Mouse (Mus musculus): ENCODE measurements around the gene Bmp8a.
A peak's percentile ranks its signal among the peaks of the same experiment; 100 is the strongest.
"Not testable (repeated sequence)": the region's sequence is repeated elsewhere in the genome, so short reads cannot be mapped to it uniquely, and the experiment has no call there.

Gene Bmp8a

DNA sequence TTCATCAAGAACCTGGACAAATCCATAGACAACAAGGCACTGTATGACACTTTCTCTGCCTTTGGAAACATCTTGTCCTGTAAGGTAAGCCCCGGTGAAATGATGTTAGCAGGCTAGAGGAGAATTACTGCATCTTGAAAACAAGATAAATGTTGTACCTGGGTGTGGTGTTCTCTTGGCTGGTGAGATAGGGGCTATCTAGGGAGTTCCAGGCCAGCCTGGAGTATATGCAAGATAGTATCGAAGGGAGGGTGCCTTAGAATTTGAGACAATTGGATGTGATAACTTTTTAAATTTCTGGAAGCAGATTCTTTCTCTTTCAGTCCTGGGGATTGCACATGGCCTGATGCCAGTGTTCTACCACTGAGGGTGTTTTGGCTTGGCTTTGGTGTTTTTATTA lies 56.3 kb downstream of the Bmp8a start:
- no peak for DNase-seq (ENCODE audit: low read depth, low spot score)

DNA sequence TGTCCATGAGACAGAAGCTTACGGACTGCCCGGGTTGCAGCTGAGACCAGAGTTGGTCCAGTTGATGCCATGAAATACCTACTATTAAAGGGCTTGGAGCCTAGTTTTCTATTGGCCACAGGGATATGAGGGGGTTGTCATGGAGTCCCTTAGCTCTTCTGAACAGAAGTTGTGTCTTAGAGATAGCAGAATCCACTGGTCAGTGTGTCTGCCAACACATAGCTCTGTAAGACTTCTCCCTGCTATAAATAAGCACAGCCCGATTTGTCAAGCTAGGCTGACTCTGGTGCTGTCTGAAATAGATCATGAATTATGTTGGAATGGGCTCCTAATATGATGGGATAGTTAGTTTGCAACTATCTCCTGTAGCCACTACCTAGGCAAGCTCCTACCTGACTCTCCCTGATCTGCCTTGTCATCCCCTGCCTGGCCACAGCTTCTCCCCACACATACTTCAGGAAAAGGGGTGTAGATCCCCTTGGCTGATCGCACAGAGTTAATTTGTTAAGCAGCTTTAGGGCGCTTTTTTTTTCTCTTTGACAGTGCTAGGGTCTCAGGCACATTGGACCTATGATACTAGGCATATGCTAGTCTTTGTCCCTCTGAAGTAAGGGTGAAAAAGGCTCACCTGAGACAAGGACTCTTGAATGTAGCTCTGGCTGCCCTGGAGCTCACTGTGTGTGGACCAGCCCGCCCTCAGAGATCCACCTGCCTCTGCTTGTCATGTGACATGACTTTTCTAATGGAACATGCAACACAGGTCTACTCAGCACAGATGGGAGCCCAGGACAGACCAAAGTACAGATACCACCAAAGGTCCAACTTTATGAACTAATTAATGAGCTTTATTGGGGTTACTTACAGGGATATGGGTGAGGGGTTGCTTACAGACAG lies 58.1 kb downstream of the Bmp8a start:
- no peak for DNase-seq (ENCODE audit: low read depth, low spot score)

- DNase-seq (ENCODE audit: low read depth, low spot score) = peak; percentile 50
Observed at GRCm38 (mm10) chr4:123283675-123284064, 59.4 kb downstream of the Bmp8a start.

GRCm38 (mm10) chr4:123282915-123283674 lies 60.0 kb downstream of the Bmp8a start:
- DNase-seq (ENCODE audit: low read depth, low spot score) = not testable (repeated sequence)

DNA sequence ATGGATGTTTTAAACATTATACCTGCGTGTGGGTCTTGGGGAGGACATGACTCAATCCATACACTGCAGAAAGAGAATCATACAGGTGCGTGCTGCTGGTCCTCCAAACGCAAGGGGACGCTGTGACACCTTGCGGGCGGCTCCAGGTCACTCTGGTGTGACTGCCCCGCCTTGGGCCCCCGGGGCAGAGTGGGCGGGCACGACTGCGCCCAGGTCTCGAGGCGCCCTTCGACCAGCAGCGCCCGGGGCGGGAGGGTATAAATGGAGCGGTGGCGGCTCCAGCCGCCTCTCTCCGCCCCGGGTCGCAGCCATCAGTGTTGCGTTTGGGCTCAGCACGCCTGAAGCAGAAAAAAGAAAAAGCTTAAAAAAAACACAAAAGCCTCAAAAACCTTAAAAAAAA lies 60.6 kb downstream of the Bmp8a start:
- peak; percentile 99 for DNase-seq (ENCODE audit: low read depth, low spot score)

DNA sequence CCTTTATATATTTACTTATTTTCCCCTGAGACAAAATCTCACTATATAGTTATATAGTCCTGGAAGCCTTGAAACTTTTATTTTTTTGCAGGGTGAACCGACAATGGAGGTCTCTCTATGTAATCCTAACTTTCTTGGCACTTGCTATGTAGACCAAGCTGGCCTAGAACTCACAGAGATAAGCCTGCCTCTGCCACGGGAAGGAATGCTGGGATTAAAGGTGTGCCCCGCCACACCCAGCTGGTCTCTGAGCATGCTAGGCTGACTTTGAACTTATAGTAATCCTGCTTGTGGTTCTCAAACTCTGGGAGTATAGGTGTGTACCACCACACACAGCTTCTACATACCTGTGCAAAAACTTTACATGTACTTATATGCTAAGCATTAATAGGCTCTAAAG lies 62.9 kb downstream of the Bmp8a start:
- DNase-seq (ENCODE audit: low read depth, low spot score) = no peak

DNA sequence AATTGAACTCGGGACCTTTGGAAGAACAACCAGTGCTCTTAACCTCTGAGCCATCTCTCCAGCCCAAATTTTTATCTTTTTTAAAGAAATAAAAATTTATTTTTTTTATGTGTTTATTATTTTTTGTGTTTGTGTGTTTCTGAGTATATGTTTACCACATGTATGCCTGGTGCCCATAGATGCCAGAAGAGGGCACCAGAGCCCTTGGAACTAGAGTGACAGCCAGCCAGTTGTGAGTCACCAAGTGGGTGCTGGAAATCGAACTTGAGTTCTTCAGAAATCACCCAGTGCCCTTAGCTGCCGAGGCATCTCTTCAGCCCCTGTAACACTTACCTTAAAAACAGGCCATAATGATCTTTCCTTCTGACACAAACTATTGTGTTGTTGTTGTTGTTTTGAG lies 72.0 kb downstream of the Bmp8a start:
- DNase-seq (ENCODE audit: low read depth, low spot score) = peak; percentile 45
